Mouse (Mus musculus): ENCODE data around the gene Rdm1. TPM values are rescaled to one million over a fixed set of nuclear protein-coding genes. Genes with fewer than 3 reads are reported as not detected.

The Rdm1 gene
- 5.9 and 7.0 TPM in 2 replicates for polyA plus RNA-seq (2012; rRNA removed)

GRCm38 (mm10) chr11:101626995-101627856 lies at the start of gene Rdm1:
Gene Rdm1 (plus strand): TSS chr11:101627195.

GRCm38 (mm10) chr11:101582054-101583035 lies 44.6 kb upstream of the Rdm1 start, which contains the start of gene Tmem106a:
Gene Tmem106a (plus strand): TSS chr11:101582242.

GRCm38 (mm10) chr11:101599156-101599555 lies 27.8 kb upstream of the Rdm1 start, which contains the start of gene Gm11634:
Gene Gm11634 (minus strand): TSS chr11:101599256.

GRCm38 (mm10) chr11:101664825-101665635 lies 38.0 kb downstream of the Rdm1 start, which contains the start of gene Arl4d:
Gene Arl4d (plus strand): TSS chr11:101665541.

Other genes starting within 250 kb of the Rdm1 start
- 13.5 and 14.0 TPM in 2 replicates for gene Aarsd1, start 209.6 kb upstream of the Rdm1 start, polyA plus RNA-seq (2012; rRNA removed)
- 0.64 and 0.79 TPM in 2 replicates for gene Gm27029, start 202.4 kb upstream of the Rdm1 start, polyA plus RNA-seq (2012; rRNA removed)
- 4.3 and 4.5 TPM in 2 replicates for gene Rundc1, start 202.1 kb upstream of the Rdm1 start, polyA plus RNA-seq (2012; rRNA removed)
- 0.80 and 0.88 TPM in 2 replicates for gene Ptges3l, start 201.9 kb upstream of the Rdm1 start, polyA plus RNA-seq (2012; rRNA removed)
- 679 and 947 TPM in 2 replicates for gene Rpl27, start 184.9 kb upstream of the Rdm1 start, polyA plus RNA-seq (2012; rRNA removed)
- 47.2 and 49.9 TPM in 2 replicates for gene Ifi35, start 178.8 kb upstream of the Rdm1 start, polyA plus RNA-seq (2012; rRNA removed)
- 3.3 and 4.1 TPM in 2 replicates for gene Rnd2, start 162.2 kb upstream of the Rdm1 start, polyA plus RNA-seq (2012; rRNA removed)
- 12.6 and 14.2 TPM in 2 replicates for gene Vat1, start 161.0 kb upstream of the Rdm1 start, polyA plus RNA-seq (2012; rRNA removed)
- 4.0 and 4.2 TPM in 2 replicates for gene Brca1, start 75.2 kb upstream of the Rdm1 start, polyA plus RNA-seq (2012; rRNA removed)
- gene Nbr1, start 75.0 kb upstream of the Rdm1 start, polyA plus RNA-seq (2012; rRNA removed): 41.3 and 42.4 TPM in 2 replicates
- gene Tmem106a, start 45.0 kb upstream of the Rdm1 start, polyA plus RNA-seq (2012; rRNA removed): 13.3 and 15.8 TPM in 2 replicates
- gene Gm11634, start 27.9 kb upstream of the Rdm1 start, polyA plus RNA-seq (2012; rRNA removed): not detected in 2 replicates
- 4.7 and 5.2 TPM in 2 replicates for gene Arl4d, start 38.3 kb downstream of the Rdm1 start, polyA plus RNA-seq (2012; rRNA removed)
- 6.8 and 7.5 TPM in 2 replicates for gene Dhx8, start 105.7 kb downstream of the Rdm1 start, polyA plus RNA-seq (2012; rRNA removed)
- gene Etv4, start 158.2 kb downstream of the Rdm1 start, polyA plus RNA-seq (2012; rRNA removed): 0.13 and 0.28 TPM in 2 replicates

Measured in liver, embryonic 18 days (tissue).